Mouse (Mus musculus) frontal cortex, postnatal 36 days (tissue): ENCODE results near the gene Edc3.
A peak's percentile ranks its signal among the peaks of the same experiment; 100 is the strongest.
"Not testable (repeated sequence)": the region's sequence is repeated elsewhere in the genome, so short reads cannot be mapped to it uniquely, and the experiment has no call there.

ENCODE experiments used
- DNase-seq, 2 experiments: peaks; one replicate each; pipeline ENCODE4 v3.0.0; 2022; ENCODE audit warnings: low spot score in 2 of 2

The Edc3 gene

DNA sequence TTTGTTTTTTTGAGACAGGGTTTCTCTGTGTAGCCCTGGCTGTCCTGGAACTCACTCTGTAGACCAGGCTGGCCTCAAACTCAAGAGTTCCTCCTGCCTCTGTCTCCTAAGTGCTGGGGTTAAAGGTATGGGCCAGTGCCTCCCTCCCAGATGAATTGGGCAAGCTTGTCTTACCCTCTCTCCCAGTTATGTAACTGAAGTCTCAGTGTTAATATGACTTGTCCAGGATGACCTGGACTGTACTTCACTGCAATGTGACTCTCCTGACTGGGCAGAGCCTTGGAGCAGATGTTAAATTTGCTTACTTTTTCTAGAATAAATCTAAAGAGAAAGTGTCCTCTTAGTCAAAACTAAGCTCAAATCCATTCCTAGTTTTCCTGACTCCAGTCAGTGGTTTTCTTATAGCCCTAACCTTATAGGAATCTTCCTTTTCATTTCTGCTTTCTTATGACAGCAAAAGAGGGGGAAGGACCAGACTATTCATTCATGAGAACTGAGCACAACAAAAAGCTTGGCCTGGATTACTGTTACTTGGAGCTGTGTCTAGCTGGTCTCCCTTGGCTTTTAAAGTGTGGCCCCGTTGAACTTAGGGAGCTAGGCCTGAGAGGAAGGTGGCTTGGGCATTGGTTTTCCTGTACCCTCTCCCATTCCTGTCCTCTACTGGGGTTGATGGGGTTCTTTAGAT is 9.7 kb upstream of the Edc3 start:
- peak in 1 of 2 experiments; percentile 30 for DNase-seq

GRCm38 (mm10) chr9:57706496-57706895 is 1.8 kb upstream of the Edc3 start:
- no peak for DNase-seq

DNA sequence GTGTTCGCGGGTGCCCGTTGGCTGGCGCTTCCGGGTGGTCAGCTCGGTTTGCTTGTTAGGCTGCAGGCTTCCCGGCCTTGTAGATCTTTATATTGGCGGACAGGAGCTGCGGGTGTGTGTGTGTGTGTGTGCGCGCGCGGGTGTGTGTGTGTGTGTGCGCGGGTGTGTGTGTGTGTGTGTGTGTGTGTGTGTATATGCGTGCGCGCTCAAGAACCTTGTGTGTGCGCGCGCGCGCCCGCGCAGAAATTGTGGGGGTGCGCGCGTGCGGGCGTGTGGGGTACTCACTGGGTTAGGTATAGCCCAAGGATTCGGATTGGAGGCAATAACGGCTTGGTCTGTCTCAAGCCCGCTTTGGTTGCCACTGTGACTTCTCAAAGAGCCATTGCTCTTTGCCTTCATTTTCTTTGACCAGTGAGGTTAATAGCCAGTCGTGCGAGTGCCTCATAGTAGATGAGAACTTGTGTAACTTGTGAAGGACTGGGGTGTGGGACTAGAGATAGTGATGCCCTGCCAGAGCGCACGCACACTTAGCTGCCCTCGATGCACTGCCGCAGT is 457 bp downstream of the Edc3 start:
- DNase-seq = peak; percentile 57 to 60

- not testable (repeated sequence) for DNase-seq
Observed at GRCm38 (mm10) chr9:57710214-57710613, 1.9 kb downstream of the Edc3 start.

DNA sequence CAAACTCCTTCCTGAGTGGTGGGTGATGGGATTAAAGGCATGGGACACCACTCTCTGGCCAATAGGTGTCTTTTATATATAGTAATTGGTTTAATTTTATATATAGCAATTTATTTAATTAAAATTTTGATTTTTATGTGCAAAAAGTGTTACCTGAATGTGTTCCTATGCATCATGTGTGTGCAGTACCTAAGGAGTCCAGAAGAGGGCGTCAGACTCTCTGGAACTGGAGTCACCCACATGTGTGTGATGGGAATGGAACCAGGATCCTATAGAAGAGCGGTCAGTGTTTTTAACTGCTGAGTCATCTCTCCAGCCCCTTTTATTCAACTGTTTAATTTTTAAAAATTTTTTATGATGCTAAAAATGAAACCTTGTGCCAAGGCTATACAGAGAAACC is 3.9 kb downstream of the Edc3 start:
- DNase-seq = no peak

GRCm38 (mm10) chr9:57718408-57718807 is 10.1 kb downstream of the Edc3 start:
- no peak for DNase-seq

DNA sequence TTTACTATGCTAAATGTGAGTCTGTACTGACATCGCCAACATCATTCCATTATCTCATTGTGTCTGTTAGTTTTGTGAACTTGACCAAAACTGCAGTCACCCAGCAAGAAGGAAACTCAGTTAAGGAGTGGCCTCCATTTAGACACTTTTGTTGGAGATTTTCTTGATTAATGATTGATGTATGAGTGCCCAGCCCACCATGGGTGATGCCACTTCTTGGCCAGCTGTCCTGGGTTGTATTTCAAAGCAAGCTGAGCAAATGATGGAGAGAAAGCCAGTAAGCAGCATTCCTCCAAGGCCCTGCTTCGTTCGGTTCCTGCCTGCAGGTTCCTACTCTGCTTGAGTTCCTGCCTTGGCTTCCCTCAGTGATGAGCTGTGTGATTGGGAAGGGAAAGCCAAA is 12.4 kb downstream of the Edc3 start:
- no peak for DNase-seq

- DNase-seq = no peak
Observed at GRCm38 (mm10) chr9:57722371-57722770, 14.0 kb downstream of the Edc3 start.

DNA sequence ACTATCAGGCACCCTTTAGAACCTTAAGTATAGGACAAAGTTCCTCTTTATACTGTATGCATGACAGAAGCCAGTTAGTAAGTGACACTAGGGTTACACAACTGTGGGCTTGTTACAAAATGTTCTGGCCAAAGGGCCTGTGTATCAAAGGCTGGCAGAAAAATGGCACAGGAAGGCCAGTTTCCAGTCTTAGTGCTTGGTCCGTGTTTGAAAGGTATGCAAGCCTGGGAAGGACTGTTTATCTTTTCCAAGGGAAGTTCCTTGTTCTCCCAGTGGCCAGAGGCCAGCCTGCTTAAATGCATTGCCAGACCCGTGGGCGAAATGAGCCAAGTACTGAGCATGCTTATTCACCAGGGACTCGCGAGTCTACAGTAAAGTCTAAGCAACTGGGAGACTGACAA is 15.0 kb downstream of the Edc3 start:
- DNase-seq = peak; percentile 27 to 47

GRCm38 (mm10) chr9:57723796-57724195 is 15.5 kb downstream of the Edc3 start:
- no peak for DNase-seq

DNA sequence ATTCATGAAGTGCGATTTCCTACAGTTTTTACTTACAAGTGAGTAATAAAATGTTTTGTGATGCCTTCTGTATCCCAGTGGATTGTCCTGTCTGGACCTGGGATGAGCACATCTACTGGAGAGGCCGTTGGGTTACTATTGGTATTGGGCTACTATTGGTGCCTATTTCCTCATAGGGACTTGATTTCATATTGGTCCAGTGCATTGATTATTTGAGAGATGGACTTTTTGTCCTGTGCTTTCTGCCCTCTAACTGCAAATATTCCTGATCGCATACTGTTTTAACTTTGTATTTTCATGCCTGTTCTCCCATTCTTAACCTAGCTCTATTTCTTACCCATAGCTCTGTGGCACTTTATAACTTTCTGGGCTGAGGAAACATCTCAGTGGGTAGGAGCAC is 16.4 kb downstream of the Edc3 start:
- no peak for DNase-seq

GRCm38 (mm10) chr9:57728312-57728711 is 20.0 kb downstream of the Edc3 start:
- DNase-seq = no peak

DNA sequence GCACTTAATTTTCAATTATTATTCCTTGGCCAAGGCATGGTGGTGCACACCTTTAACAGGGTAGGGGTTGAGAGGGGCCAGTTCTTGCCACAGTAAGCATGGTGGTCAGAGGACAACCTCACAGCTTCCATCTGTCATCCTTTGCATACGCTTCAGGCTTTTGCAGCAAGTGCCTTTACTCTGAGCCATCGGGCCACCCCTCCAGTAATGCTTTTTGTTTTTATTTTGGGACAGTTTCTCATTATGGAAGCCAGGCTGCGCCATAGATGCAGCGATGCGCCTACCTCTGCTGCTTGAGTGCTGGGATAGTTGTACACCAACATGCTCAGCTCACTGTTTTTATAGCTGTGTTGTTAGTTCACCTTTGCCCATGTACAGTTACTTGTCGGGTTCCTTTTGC is 25.3 kb downstream of the Edc3 start:
- DNase-seq = no peak

DNA sequence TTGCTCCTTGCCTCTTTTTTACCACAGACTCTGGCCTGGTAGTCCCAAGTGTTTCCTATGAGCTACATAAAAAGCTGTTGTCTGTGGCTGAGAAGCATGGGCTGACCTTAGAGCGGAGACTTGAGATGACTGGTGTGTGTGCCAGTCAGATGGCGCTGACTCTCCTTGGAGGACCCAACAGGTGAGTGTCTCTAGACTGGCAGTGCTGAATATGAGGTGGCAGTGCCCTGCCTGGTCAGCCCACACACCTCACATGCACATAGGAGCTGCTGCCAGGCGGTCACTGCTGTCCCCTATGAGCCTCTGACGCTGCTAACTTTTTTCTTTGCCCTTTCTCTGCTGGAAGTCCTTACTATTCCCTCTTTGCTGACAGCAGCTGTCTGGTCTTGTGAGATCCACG is 31.5 kb downstream of the Edc3 start:
- no peak for DNase-seq

GRCm38 (mm10) chr9:57744462-57745091 is 36.2 kb downstream of the Edc3 start:
- peak in 1 of 2 experiments; percentile 67 for DNase-seq

DNA sequence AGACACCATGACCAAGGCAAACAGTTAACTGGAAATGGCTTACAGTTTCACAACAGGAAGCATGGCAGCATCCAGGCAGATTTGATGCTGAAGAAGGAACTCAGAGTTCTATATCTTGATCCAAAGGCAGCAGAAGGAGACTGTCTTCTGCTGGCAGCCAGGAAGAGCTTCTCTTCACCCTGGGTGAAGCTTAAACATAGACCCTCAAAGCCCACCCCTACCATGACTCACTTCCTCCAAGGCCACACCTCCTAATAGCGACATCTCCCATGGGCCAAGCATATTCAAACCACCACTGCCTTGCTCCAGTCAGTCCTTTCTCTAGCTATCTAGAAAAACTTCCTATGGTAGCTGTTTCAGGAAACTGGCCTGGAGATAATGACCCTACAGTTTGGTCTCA is 38.7 kb downstream of the Edc3 start:
- DNase-seq = no peak

DNA sequence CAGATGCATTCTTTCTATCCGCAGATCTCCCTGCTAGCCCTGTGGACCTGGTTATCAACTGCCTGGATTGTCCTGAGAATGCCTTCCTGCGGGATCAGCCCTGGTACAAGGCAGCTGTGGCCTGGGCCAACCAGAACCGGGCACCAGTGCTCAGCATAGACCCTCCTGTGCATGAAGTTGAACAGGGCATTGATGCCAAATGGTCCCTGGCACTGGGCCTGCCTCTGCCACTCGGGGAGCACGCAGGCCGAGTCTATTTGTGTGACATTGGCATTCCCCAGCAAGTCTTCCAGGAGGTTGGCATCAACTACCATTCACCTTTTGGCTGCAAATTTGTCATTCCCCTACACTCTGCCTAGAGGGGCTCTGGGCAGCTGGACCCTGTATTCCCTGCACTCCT is 39.8 kb downstream of the Edc3 start:
- no peak for DNase-seq

- DNase-seq = no peak
Observed at GRCm38 (mm10) chr9:57748831-57749230, 40.5 kb downstream of the Edc3 start.

GRCm38 (mm10) chr9:57750901-57751300 is 42.6 kb downstream of the Edc3 start:
- no peak for DNase-seq

GRCm38 (mm10) chr9:57757578-57757977 is 49.2 kb downstream of the Edc3 start:
- no peak for DNase-seq

- DNase-seq = no peak
Observed at GRCm38 (mm10) chr9:57758528-57758927, 50.2 kb downstream of the Edc3 start.

GRCm38 (mm10) chr9:57759289-57759688 is 50.9 kb downstream of the Edc3 start:
- DNase-seq = peak; percentile 65 to 82

- no peak for DNase-seq
Observed at GRCm38 (mm10) chr9:57760416-57761146, 52.2 kb downstream of the Edc3 start.
